Mouse (Mus musculus) brain, embryonic 18.5 days (tissue): ENCODE data around the gene Ubtd1.

Source experiments
- DNase-seq: peaks from one replicate; pipeline ENCODE4 v3.0.0-alpha.2; 2012; ENCODE audit warnings: low read depth, low spot score

Ubtd1 gene

DNA sequence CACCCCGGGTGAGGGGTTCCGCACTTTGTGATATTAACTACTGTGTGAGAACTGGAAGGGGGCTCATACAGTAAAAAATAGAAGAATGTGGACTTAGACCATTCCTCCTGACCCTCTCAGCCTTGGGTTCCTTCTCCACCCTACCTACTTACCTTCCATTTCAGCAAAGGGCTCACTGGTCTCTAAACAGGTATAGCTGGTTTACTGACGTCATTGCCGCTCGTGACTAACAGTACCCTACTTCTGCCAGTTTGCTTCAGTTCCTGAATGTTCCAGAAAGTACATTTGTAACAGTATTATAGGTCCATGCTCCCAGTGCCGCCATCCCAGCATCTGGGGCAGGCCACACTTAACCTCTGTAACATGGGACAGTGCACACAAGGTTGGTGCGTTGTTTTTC is 12.5 kb downstream of the Ubtd1 start:
- no peak for DNase-seq

GRCm38 (mm10) chr19:41995483-41995882 is 13.9 kb downstream of the Ubtd1 start:
- no peak for DNase-seq

- no peak for DNase-seq
Measured at GRCm38 (mm10) chr19:41997090-41997489, 15.5 kb downstream of the Ubtd1 start.

DNA sequence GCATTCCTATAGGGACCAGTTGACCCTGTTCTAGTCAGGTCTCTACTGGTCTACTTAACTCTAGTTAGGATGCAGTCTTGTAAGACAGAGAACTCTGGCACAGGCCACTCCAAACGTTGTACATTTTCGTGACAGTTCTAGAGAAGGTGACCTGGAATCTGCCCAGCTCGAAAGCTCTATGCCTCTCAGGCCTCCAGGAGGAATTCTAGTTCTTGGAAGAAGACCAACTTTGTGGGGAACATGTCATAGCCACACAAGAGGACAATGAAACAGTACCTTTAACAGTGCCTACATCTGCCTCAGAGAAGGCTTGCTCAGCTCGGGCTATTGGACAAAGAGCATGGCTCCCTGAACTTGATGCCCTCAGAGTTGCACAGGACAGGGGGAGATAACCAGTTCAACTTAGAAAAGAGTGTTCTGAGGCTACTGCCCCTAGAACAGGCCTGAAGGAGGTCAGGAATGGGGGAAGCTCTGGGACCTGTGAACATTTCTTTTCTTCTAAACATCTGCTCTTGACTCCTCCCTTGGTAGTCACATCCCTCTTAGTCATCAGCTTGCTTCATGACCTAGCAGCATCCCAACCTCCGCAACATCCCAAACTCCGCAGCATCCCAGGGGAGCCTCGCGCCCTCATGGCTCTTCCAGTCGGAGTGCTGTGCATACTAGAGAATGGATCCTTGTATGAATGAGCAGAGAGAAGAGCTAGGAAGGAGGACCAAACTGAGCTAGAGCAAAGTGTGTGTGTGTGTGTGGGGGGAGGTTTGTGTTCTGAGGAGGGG is 17.4 kb downstream of the Ubtd1 start:
- no peak for DNase-seq

GRCm38 (mm10) chr19:41999688-42000283 is 18.2 kb downstream of the Ubtd1 start:
- DNase-seq: no peak

- no peak for DNase-seq
Measured at GRCm38 (mm10) chr19:42000446-42000958, 18.9 kb downstream of the Ubtd1 start.

- no peak for DNase-seq
Measured at GRCm38 (mm10) chr19:42001253-42001980, 19.9 kb downstream of the Ubtd1 start.

GRCm38 (mm10) chr19:42004258-42004657 is 22.7 kb downstream of the Ubtd1 start:
- no peak for DNase-seq

- no peak for DNase-seq
Measured at GRCm38 (mm10) chr19:42005616-42006015, 24.1 kb downstream of the Ubtd1 start.

GRCm38 (mm10) chr19:42006568-42006967 is 25.0 kb downstream of the Ubtd1 start:
- no peak for DNase-seq

- no peak for DNase-seq
Measured at GRCm38 (mm10) chr19:42008586-42008985, 27.0 kb downstream of the Ubtd1 start.

DNA sequence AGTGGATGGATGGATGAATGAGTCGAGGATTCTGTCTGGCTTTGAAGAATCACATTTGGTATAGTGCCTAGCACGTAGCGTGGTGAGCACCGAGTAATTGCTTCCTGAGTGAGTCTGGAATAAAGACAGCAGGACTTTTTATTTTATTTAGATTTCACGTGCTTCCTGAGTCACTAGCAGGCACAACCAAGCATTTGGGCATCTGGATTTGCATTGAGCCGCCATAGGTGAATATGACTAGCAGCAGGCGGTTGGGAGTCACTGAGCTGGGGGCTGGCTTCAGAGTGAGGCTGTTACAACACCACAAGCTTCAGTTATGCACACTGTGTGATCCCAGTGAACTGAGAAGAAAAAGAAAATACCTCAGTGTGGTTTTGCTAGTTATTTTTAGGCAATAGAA is 27.5 kb downstream of the Ubtd1 start:
- DNase-seq: no peak

DNA sequence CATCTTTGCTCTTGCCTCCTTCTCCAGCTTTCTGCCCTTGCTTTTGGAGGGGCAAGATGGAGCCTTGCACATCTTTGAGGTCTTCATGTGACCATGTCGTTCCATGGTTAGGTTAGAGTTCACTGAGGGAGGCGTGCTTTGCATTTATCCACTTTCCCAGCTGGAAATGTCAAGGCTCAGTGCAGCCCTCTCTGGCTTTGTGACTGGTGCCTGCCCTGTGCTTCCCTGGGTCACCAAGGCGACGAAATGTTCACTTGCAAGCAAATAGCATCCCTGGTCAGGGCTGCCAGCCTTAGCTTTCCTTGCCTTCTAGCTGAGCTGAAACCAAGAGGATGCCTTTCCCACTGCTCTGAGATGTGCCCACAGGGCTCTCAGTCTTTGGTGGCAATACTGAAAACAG is 28.9 kb downstream of the Ubtd1 start:
- DNase-seq: no peak

GRCm38 (mm10) chr19:42011123-42011522 is 29.6 kb downstream of the Ubtd1 start:
- no peak for DNase-seq

- DNase-seq: no peak
Measured at GRCm38 (mm10) chr19:42014231-42014825, 32.8 kb downstream of the Ubtd1 start.

- DNase-seq: no peak
Measured at GRCm38 (mm10) chr19:42015001-42015400, 33.4 kb downstream of the Ubtd1 start.

DNA sequence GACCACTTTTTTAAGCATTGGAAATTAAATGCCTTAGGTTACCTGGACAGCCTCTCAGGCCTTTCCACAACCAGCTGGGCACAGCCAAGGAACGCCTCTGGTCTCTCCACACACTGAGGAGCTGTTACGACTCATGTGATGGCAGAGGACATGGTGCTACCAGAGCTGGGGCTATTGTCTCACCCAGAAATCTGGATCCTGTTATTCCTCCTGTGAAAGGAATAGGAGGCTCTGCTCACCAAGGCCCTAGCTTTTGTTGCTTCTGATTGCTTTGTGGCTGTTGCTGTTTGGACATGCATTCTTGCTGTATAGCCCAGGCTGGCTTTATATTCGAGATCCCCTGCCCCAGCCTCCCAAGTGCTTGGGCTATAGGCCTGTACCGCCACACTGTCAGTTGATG is 34.7 kb downstream of the Ubtd1 start:
- no peak for DNase-seq

DNA sequence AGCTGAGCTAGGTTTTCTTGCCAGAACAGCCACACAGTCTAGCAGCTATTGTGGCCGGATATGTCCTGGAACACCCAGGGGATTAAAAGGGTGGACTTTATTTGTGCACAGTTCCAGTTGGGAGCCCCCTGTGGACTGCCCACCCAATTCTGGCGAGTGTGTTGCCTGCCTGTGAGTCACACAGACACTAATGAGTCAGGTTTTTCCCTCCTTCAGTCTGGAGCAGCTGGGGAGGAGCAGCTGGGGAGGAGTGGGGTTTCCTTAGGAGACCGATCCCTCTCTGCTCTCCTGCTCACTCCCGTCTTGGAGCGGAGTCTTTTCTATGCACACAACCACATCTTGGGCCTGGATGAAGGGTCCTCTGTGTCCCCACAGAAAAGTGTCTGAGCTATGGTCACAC is 35.3 kb downstream of the Ubtd1 start:
- DNase-seq: no peak

DNA sequence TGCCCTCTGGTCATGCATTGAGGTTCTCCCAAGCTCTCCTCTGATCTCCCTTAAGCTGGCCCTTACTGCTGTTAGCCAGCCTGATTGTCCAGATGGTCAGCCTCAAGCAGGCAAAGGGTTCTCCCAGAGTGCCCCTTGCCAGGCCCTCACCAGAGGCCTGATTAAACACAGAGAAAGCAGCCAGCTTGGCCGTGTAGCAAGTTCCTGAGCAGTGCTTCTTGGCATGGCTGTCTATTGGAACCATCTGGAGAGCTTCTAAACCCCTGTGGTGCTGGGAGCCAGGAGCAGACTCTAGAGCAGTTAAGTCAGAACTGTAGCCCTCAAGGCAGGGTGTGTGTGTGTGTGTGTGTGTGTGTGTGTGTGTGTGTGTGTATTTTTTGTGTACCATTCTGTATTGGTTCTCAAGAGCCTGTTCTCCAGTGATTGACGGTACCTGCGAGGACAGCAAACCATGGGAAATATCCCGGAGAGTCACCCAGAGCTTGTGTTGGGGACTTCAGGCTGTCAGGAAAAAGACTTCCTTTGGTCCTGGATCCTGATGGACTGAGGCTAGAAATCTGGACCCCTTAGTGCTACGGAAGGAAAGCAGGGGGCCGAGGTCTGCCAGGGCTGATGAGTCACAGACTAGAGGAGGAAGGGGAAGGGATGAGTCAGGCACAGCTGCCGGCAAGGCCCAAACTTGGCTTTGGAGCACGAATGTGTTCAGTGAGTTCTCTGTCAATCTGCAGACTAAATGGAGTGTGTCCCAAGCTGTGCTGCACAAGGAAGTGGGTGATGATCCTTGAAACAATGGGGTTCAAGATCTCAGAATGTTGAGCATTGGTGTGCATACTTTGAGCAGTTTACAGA is 36.1 kb downstream of the Ubtd1 start:
- no peak for DNase-seq

DNA sequence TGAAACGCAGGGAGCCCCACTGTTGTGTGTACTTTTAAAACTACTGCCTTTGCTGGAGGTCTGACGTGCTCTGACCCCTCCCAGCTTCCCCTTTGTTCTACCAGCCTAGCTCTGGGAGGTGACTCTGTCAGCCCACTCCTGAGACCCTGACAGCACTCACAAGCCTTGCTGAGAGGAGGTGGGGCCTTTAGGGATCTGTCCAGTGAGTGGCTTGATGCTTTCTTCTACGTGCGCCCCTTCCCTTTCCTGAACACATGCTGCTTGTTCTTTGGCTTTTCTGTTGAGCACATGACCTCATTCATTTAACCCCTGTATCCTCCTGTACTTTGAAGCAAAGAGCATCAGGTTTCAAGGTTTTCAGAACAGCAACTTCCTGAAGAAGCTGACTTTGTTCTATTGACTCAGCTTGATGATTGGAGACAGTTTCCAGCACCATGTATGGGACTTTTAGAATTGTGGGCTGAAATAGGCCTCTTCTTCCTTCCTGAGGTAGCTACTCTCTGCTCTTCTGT is 37.5 kb downstream of the Ubtd1 start:
- no peak for DNase-seq
